Mouse (Mus musculus) common myeloid progenitor, adult 5-6 weeks (primary cell): Measurements from ENCODE around the gene Lix1l. TPM values are rescaled to one million over a fixed set of nuclear protein-coding genes. Genes with fewer than 3 reads are reported as not detected.

ENCODE experiments used
- ATAC-seq: replicated peaks from 2 replicates; pipeline ENCODE4 v1.8.0; 2016; ENCODE audit warnings: low read depth, mild to moderate bottlenecking, moderate TSS enrichment, inconsistent platforms; ENCODE audit not compliant: poor library complexity, severe bottlenecking
- total RNA-seq: library from RNA; stranded (forward); fragments of 200-1000, 187-1606 nt; gene quantifications from 2 replicates; pipeline ENCODE4 v1.2.3, GENCODE M21; 2017

The Lix1l gene
- total RNA-seq, 1 experiment from 2014 or later: 3.2 TPM

- ATAC-seq: peak; percentile 96
These were observed 68.9 kb downstream of the Lix1l start, which contains the start of gene Ankrd35 for GRCm38 (mm10) chr3:96669727-96670468. Gene Ankrd35, plus strand, starts transcription at chr3:96670131.

GRCm38 (mm10) chr3:96671519-96671918 lies 70.6 kb downstream of the Lix1l start:
- no peak for ATAC-seq

- ATAC-seq: no peak
These were observed 72.6 kb downstream of the Lix1l start for GRCm38 (mm10) chr3:96673514-96673913.

GRCm38 (mm10) chr3:96674442-96674841 lies 73.5 kb downstream of the Lix1l start:
- ATAC-seq: no peak

GRCm38 (mm10) chr3:96675171-96675570 lies 74.2 kb downstream of the Lix1l start:
- ATAC-seq: peak; percentile 67

- ATAC-seq: no peak
These were observed 74.7 kb downstream of the Lix1l start for GRCm38 (mm10) chr3:96675690-96676089.

Other genes with a start within 250 kb of the Lix1l start
- not detected in 2 replicates for gene BC107364, start 148.8 kb upstream of the Lix1l start, total RNA-seq
- gene Hfe2, start 76.0 kb upstream of the Lix1l start, total RNA-seq: not detected in 2 replicates
- gene Txnip, start 43.2 kb upstream of the Lix1l start, total RNA-seq: 163 and 170 TPM in 2 replicates
- not detected in 2 replicates for gene Gm16253, start 24.2 kb upstream of the Lix1l start, total RNA-seq
- 47.2 and 48.1 TPM in 2 replicates for gene Polr3gl, start 7.0 kb upstream of the Lix1l start, total RNA-seq
- gene Ankrd34a, start 4.5 kb upstream of the Lix1l start, total RNA-seq: not detected in 2 replicates
- gene Rbm8a, start 28.8 kb downstream of the Lix1l start, total RNA-seq: 81.2 and 82.9 TPM in 2 replicates
- 20.1 and 22.3 TPM in 2 replicates for gene Pex11b, start 34.2 kb downstream of the Lix1l start, total RNA-seq
- gene Gm42957, start 34.3 kb downstream of the Lix1l start, total RNA-seq: not detected in 2 replicates
- 0.37 and 0.92 TPM in 2 replicates for gene Itga10, start 44.4 kb downstream of the Lix1l start, total RNA-seq
- gene Ankrd35, start 69.0 kb downstream of the Lix1l start, total RNA-seq: not detected in 2 replicates
- gene Pias3, start 95.2 kb downstream of the Lix1l start, total RNA-seq: 4.7 and 6.2 TPM in 2 replicates
- 0.15 TPM in 1 of 2 replicates, not detected in the other for gene Nudt17, start 107.4 kb downstream of the Lix1l start, total RNA-seq
- 19.8 and 25.8 TPM in 2 replicates for gene Polr3c, start 126.5 kb downstream of the Lix1l start, total RNA-seq
- gene Rnf115, start 126.5 kb downstream of the Lix1l start, total RNA-seq: 56.2 and 69.8 TPM in 2 replicates
- 0.50 and 1.5 TPM in 2 replicates for gene Pdzk1, start 228.1 kb downstream of the Lix1l start, total RNA-seq
- gene Cd160, start 228.2 kb downstream of the Lix1l start, total RNA-seq: not detected in 2 replicates